Mouse (Mus musculus) layer of hippocampus, postnatal 36 days (tissue): ENCODE results near the gene Trcg1. TPM values are rescaled to one million over a fixed set of nuclear protein-coding genes. Genes with fewer than 3 reads are reported as not detected.
A peak's percentile ranks its signal among the peaks of the same experiment; 100 is the strongest.

Experiments
- DNase-seq, 2 experiments: peaks; one replicate each; pipeline ENCODE4 v3.0.0; 2022
- total RNA-seq, 2 experiments: library from RNA; stranded (reverse); gene quantifications; 2 replicates each; pipeline ENCODE4 v1.2.3; 2021

Trcg1 gene
- total RNA-seq, 2 experiments from 2014 or later = not detected

GRCm38 (mm10) chr9:57233142-57233541 lies 3.2 kb upstream of the Trcg1 start:
- no peak for DNase-seq

GRCm38 (mm10) chr9:57233767-57234166 lies 2.6 kb upstream of the Trcg1 start:
- no peak for DNase-seq

- no peak for DNase-seq
These were observed 1.3 kb downstream of the Trcg1 start for GRCm38 (mm10) chr9:57237705-57238104.

- no peak for DNase-seq
These were observed 1.9 kb downstream of the Trcg1 start for GRCm38 (mm10) chr9:57238220-57238619.

- no peak for DNase-seq
These were observed 4.8 kb downstream of the Trcg1 start for GRCm38 (mm10) chr9:57241111-57241510.

- no peak for DNase-seq
These were observed 6.6 kb downstream of the Trcg1 start for GRCm38 (mm10) chr9:57242916-57243315.

GRCm38 (mm10) chr9:57244106-57244685 lies 7.8 kb downstream of the Trcg1 start:
- DNase-seq = no peak

- no peak for DNase-seq
These were observed 10.1 kb downstream of the Trcg1 start for GRCm38 (mm10) chr9:57246482-57246881.

- DNase-seq = no peak
These were observed 10.9 kb downstream of the Trcg1 start for GRCm38 (mm10) chr9:57247201-57247671.

GRCm38 (mm10) chr9:57248030-57248942 lies 11.9 kb downstream of the Trcg1 start:
- no peak for DNase-seq

- no peak for DNase-seq
These were observed 13.7 kb downstream of the Trcg1 start for GRCm38 (mm10) chr9:57250026-57250425.

- no peak for DNase-seq
These were observed 14.8 kb downstream of the Trcg1 start for GRCm38 (mm10) chr9:57251139-57251538.

GRCm38 (mm10) chr9:57254061-57254460 lies 17.7 kb downstream of the Trcg1 start:
- DNase-seq = no peak

GRCm38 (mm10) chr9:57254823-57255495 lies 18.6 kb downstream of the Trcg1 start:
- DNase-seq = no peak

- no peak for DNase-seq
These were observed 20.0 kb downstream of the Trcg1 start for GRCm38 (mm10) chr9:57256309-57256708.

GRCm38 (mm10) chr9:57256861-57257260 lies 20.5 kb downstream of the Trcg1 start:
- no peak for DNase-seq

- DNase-seq = peak in 1 of 2 experiments; percentile 46
These were observed 21.3 kb downstream of the Trcg1 start for GRCm38 (mm10) chr9:57257627-57258026.

- DNase-seq = peak; percentile 82 to 85
These were observed 23.4 kb downstream of the Trcg1 start for GRCm38 (mm10) chr9:57259736-57260135.

- DNase-seq = no peak
These were observed 24.6 kb downstream of the Trcg1 start for GRCm38 (mm10) chr9:57260940-57261339.

GRCm38 (mm10) chr9:57261516-57261912 lies 25.2 kb downstream of the Trcg1 start:
- DNase-seq = peak; percentile 54 to 59

GRCm38 (mm10) chr9:57261913-57262794 lies 25.8 kb downstream of the Trcg1 start, which contains the start of gene 1700017B05Rik:
TSS of gene 1700017B05Rik (minus strand) at chr9:57262612.
- DNase-seq = peak; percentile 66 to 67
